Mouse (Mus musculus) limb, embryonic 11.5 days (tissue): ENCODE measurements at regions not wholly inside any gene's neighbourhood (a gene's known extent, or its start where the extent isn't known, plus 50 kb on each side); places are given as distances from the start of the nearest gene placed in this dataset.
A peak's percentile ranks its signal among the peaks of the same experiment; 100 is the strongest.

Source experiments
- ATAC-seq: fragments of 200-750 bp; cut with Nextera tagmentation; 2 replicates; pipeline ENCODE4 v1.8.0; 2017; ENCODE audit warnings: low read depth; ENCODE audit not compliant: insufficient number of reproducible peaks, low FRiP score, low TSS enrichment
- DNase-seq: peaks from one replicate; pipeline ENCODE4 v3.0.0-alpha.2; 2015; ENCODE audit warnings: low spot score
- H3K27ac ChIP-seq: fragments of 300-500 bp; sonication (generic); replicated peaks from 2 replicates; pipeline ENCODE4 v1.5.1; 2014; ENCODE audit warnings: low read depth, mild to moderate bottlenecking, low read length
- H3K27me3 ChIP-seq: fragments of 300-500 bp; sonication (generic); 2 replicates; pipeline ENCODE4 v1.6.1; 2014; ENCODE audit warnings: mild to moderate bottlenecking, low read length, mixed read lengths; ENCODE audit not compliant: control insufficient read depth, insufficient read depth
- H3K36me3 ChIP-seq: fragments of 300-500 bp; sonication (generic); 2 replicates; pipeline ENCODE4 v1.6.1; 2014; ENCODE audit warnings: mild to moderate bottlenecking, low read length, moderate library complexity, mixed read lengths; ENCODE audit not compliant: control insufficient read depth, insufficient read depth
- H3K4me1 ChIP-seq: fragments of 300-500 bp; sonication (generic); 2 replicates; pipeline ENCODE4 v1.6.1; 2014; ENCODE audit warnings: low read length, mixed read lengths; ENCODE audit not compliant: control insufficient read depth, insufficient read depth
- H3K4me2 ChIP-seq: fragments of 300-500 bp; sonication (generic); 2 replicates; pipeline ENCODE4 v1.6.1; 2014; ENCODE audit warnings: low read depth, mild to moderate bottlenecking, moderate library complexity; ENCODE audit not compliant: severe bottlenecking
- H3K4me3 ChIP-seq: fragments of 300-500 bp; sonication (generic); 2 replicates; pipeline ENCODE4 v1.5.1; 2014; ENCODE audit warnings: low read depth, low read length
- H3K9ac ChIP-seq: fragments of 300-500 bp; sonication (generic); 2 replicates; pipeline ENCODE4 v1.6.1; 2014; ENCODE audit warnings: mild to moderate bottlenecking, low read length
- H3K9me3 ChIP-seq: fragments of 300-500 bp; sonication (generic); 2 replicates; pipeline ENCODE4 v1.6.1; 2016; ENCODE audit warnings: low read length; ENCODE audit not compliant: control insufficient read depth
- WGBS: fragments of 180-500 bp; shearing (Covaris S2); extraction: QIAGEN DNeasy Blood & Tissue Kit; methylation state at CpG from one replicate; pipeline ENCODE4 v1.1.7; 2014; 5-methylcytosine and 5-hydroxymethylcytosine counted together

DNA sequence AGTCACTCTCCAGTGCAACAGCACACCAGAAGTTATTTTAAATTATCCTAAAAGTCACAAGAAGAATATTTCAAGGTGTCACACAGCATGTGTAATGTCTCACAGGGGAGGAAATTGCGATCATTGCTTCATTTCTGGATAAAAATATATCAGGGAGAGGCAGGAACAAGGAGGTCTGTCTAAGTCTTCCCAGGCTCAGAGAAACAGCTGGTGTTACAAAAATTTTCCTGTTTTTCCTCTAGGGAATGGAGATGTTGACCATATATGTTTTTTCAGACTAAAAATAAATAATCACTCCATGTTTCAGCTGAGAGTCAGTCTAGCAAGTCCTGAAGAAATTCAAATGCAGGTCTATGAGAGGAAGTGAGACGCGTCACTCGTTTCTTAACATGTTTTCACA is 353.5 kb upstream of the Sphkap start:
- Histone ChIP-seq H3K4me3 (no peak overlapping the region), H3K4me2 (no peak overlapping the region), H3K36me3 (no peaks in the 10 kb centered on the region), H3K9me3 (no peaks in the 10 kb centered on the region), H3K4me1 (no peaks in the 10 kb centered on the region), H3K27ac (no peak overlapping the region), H3K27me3 (no peaks in the 10 kb centered on the region), H3K9ac (no peak overlapping the region)
- ATAC-seq: no peak
- 86% methylated on average over 4 of the region's 4 CpGs for WGBS
- no peak for DNase-seq

DNA sequence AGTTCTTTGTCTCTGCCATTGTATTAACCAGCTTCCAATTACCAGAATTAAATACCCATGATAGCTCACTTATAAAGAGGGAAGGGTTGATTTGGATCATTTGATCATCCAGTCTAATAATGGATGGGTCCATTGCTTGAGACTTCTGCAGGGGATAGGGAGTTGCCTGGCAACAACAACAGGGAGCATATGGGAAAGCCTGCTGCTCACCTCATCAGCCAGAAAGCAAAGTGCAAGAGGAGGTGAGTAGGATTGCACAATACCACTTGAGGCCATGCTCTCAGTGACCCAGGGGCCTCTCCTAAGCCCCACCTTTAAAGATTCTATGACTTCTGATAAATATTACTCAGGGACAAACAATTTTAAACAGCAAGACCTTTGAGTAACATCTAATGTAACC is 348.9 kb upstream of the Sphkap start:
- ATAC-seq (no peak), DNase-seq (no peak)
- Histone ChIP-seq H3K36me3 (no peaks in the 10 kb centered on the region), H3K4me2 (no peak overlapping the region), H3K9ac (no peak overlapping the region), H3K4me1 (no peaks in the 10 kb centered on the region), H3K27ac (no peak overlapping the region), H3K9me3 (no peaks in the 10 kb centered on the region), H3K27me3 (no peaks in the 10 kb centered on the region), H3K4me3 (no peak overlapping the region)

GRCm38 (mm10) chr1:83755336-83755735 is 347.3 kb upstream of the Sphkap start:
- no peaks in the 10 kb centered on the region for H3K4me1 ChIP-seq
- DNase-seq (no peak), ATAC-seq (no peak)
- H3K9ac ChIP-seq: no peak overlapping the region
- no peaks in the 10 kb centered on the region for H3K27me3 ChIP-seq
- no peak overlapping the region for H3K4me3 ChIP-seq
- WGBS: 85% methylated on average over 1 of the region's 1 CpGs
- H3K4me2 ChIP-seq: no peak overlapping the region
- no peak overlapping the region for H3K27ac ChIP-seq
- no peaks in the 10 kb centered on the region for H3K9me3 ChIP-seq
- no peaks in the 10 kb centered on the region for H3K36me3 ChIP-seq

- no peak for DNase-seq
- Histone ChIP-seq H3K9ac (no peak overlapping the region), H3K4me3 (no peak overlapping the region), H3K27ac (no peak overlapping the region), H3K36me3 (no peaks in the 10 kb centered on the region), H3K4me2 (no peak overlapping the region), H3K9me3 (no peaks in the 10 kb centered on the region), H3K4me1 (no peaks in the 10 kb centered on the region), H3K27me3 (no peaks in the 10 kb centered on the region)
- ATAC-seq: no peak
- 73% methylated on average over 4 of the region's 4 CpGs for WGBS
These were observed 345.0 kb upstream of the Sphkap start for GRCm38 (mm10) chr1:83752976-83753375.

- H3K36me3 ChIP-seq: no peaks in the 10 kb centered on the region
- ATAC-seq (no peak), DNase-seq (no peak)
- 78% methylated on average over 4 of the region's 4 CpGs for WGBS
- H3K4me3 ChIP-seq: no peak overlapping the region
- no peak overlapping the region for H3K4me2 ChIP-seq
- no peak overlapping the region for H3K9ac ChIP-seq
- H3K4me1 ChIP-seq: no peaks in the 10 kb centered on the region
- no peaks in the 10 kb centered on the region for H3K9me3 ChIP-seq
- H3K27ac ChIP-seq: no peak overlapping the region
- no peaks in the 10 kb centered on the region for H3K27me3 ChIP-seq
These were observed 341.0 kb upstream of the Sphkap start for GRCm38 (mm10) chr1:83748974-83749373.

DNA sequence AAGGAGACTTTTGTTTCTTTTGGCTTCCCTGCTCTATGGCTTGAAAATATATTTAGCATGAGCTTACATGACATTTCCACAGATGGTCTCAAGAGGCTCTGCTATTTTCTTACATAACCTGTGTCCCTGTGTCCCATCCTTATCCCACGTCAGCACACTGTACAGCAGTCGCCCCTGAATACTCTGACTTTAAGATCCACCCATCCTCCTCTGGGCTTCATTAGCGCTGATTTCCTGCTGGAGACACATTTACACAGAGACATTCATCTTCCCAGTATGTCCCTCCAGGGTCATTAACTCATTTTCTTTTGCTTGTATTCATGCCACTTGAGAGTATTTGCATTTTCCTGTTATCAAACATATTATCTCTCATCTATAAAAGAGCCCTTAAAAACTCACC is 340.1 kb upstream of the Sphkap start:
- H3K9me3 ChIP-seq: no peaks in the 10 kb centered on the region
- no peaks in the 10 kb centered on the region for H3K4me1 ChIP-seq
- WGBS: 58% methylated on average over 3 of the region's 3 CpGs
- H3K9ac ChIP-seq: no peak overlapping the region
- H3K4me2 ChIP-seq: no peak overlapping the region
- ATAC-seq: no peak
- DNase-seq: no peak
- no peaks in the 10 kb centered on the region for H3K27me3 ChIP-seq
- H3K27ac ChIP-seq: no peak overlapping the region
- H3K4me3 ChIP-seq: no peak overlapping the region
- no peaks in the 10 kb centered on the region for H3K36me3 ChIP-seq

DNA sequence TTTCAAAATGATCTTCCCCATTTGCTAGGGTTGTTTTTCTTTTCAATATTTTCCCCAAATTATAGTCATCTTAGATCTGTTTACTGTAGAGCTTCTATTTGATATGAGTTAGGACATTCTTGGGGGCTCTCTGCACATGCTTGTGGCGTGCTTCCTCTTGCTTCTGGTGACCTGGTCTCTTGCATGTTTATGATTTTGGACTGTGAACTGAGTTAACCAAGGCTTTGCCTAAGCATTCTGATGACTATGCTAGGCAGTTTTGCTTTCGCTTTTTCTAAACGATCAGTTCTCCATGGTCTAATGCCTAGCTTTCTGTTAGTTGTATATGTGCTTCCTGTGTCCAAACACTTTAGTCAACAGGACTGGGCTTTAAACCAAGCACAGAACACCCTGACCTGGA is 339.4 kb upstream of the Sphkap start:
- DNase-seq: no peak
- 90% methylated on average over 3 of the region's 3 CpGs for WGBS

DNA sequence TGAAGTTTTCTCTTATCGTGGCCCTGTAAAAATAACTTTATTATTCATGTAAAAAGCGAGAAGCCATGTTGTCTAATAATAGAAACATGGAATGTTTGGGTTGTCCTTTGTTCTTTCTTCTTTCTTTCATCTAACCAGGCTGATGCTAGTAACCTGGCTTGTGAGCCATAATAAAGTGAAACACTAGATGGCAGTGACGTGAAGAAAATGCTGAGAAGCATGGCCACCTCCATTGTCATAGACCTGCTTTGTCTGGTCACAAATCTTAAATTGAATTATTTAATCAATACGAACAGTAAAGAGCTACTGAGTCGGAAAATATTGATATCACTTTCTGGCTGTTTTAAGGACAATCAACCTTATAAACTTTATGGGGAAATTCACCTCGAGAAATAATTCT is 338.0 kb upstream of the Sphkap start:
- no peaks in the 10 kb centered on the region for H3K4me1 ChIP-seq
- H3K27ac ChIP-seq: no peak overlapping the region
- DNase-seq (peak; percentile 42), ATAC-seq (peak; percentile 60; the same call in 1 of the 2 replicates)
- H3K9ac ChIP-seq: no peak overlapping the region
- no peaks in the 10 kb centered on the region for H3K9me3 ChIP-seq
- no peak overlapping the region for H3K4me3 ChIP-seq
- no peaks in the 10 kb centered on the region for H3K27me3 ChIP-seq
- H3K36me3 ChIP-seq: no peaks in the 10 kb centered on the region
- WGBS: 36% methylated on average over 6 of the region's 6 CpGs
- H3K4me2 ChIP-seq: no peak overlapping the region

More for the DNA sequence above, 339.4 kb upstream of the Sphkap start:
- no peak for ATAC-seq
- no peaks in the 10 kb centered on the region for H3K27me3 ChIP-seq
- H3K36me3 ChIP-seq: no peaks in the 10 kb centered on the region
- H3K9me3 ChIP-seq: no peaks in the 10 kb centered on the region
- H3K4me3 ChIP-seq: no peak overlapping the region
- no peak overlapping the region for H3K27ac ChIP-seq
- H3K4me1 ChIP-seq: no peaks in the 10 kb centered on the region
- H3K4me2 ChIP-seq: no peak overlapping the region
- H3K9ac ChIP-seq: no peak overlapping the region

GRCm38 (mm10) chr1:83736428-83737117 is 328.6 kb upstream of the Sphkap start:
- no peak for ATAC-seq
- Histone ChIP-seq H3K9ac (no peak overlapping the region), H3K27me3 (no peaks in the 10 kb centered on the region), H3K4me3 (no peak overlapping the region), H3K27ac (no peak overlapping the region), H3K36me3 (no peaks in the 10 kb centered on the region), H3K9me3 (no peaks in the 10 kb centered on the region), H3K4me2 (no peak overlapping the region), H3K4me1 (no peaks in the 10 kb centered on the region)
- peak; percentile 40 for DNase-seq
- 43% methylated on average over 2 of the region's 2 CpGs for WGBS
